Comparison of ENCODE assay signal across 8 mouse cellular contexts in genomic region chrX:102478965-102479364, GRCm38 (mm10). TPM values are rescaled to one million over a fixed set of nuclear protein-coding genes. Genes with fewer than 3 reads are reported as not detected.
A peak's percentile ranks its signal among the peaks of the same experiment; 100 is the strongest.
DNase-seq lines count a peak whose midpoint lies in the region; ATAC-seq lines count a peak whose summit lies in the region.

No protein-coding gene starts in this region.

- DNase-seq in cerebellum, adult 18-20 months = peak; percentile 51 to 60
- DNase-seq in cerebellum, postnatal 4 days (ENCODE audit: low spot score in 2 of 2) = no peak
- DNase-seq in layer of hippocampus, adult 11-12 months (ENCODE audit: low spot score) = peak; percentile 39
- no peak for DNase-seq in layer of hippocampus, postnatal 36 days
- peak; percentile 26 for DNase-seq in Muller cell, postnatal 12 days (ENCODE audit: inconsistent ontology term)
- peak; percentile 38 for DNase-seq in retina, postnatal 7 days (ENCODE audit: low read depth, low spot score)
- DNase-seq in gastrocnemius, postnatal 25 days = no peak

- 0 out of 2 replicates have a peak, but pooled peaks have one; percentile 25 for ATAC-seq in granulocyte monocyte progenitor cell, adult 5-6 weeks (replicated peaks; ENCODE audit: poor library complexity, severe bottlenecking)

RNA-seq across cellular contexts. Expression of gene Hdac8, which starts 26.2 kb away (rescaled TPM):
- 10 to 100 TPM; 18.8 to 20.0 TPM for total RNA-seq in layer of hippocampus, postnatal 36 days (2021)
- 11.3 and 15.9 TPM in 2 replicates for total RNA-seq in granulocyte monocyte progenitor cell, adult 5-6 weeks (2014; fragmentation: Nextera tagmentation)
- 16.0 and 17.5 TPM in 2 replicates for total RNA-seq in granulocyte monocyte progenitor cell, adult 5-6 weeks (2017)
- 1 to 10 TPM; 2.5 to 3.1 TPM for total RNA-seq in gastrocnemius, postnatal 25 days (2021)

Comparison
In these comparisons a context has a peak if more than half of its experiments do, and no peak if none do; other contexts are left out.
1. DNase-seq: peak in cerebellum, adult 18-20 months (2 of 2), layer of hippocampus, adult 11-12 months (single experiment), Muller cell, postnatal 12 days (single experiment) and retina, postnatal 7 days (single experiment); none in cerebellum, postnatal 4 days (0 of 2), layer of hippocampus, postnatal 36 days (0 of 2) and gastrocnemius, postnatal 25 days (single experiment).